Mouse (Mus musculus): ENCODE results near the gene Kif2c. TPM values are rescaled to one million over a fixed set of nuclear protein-coding genes. Genes with fewer than 3 reads are reported as not detected.

Kif2c gene
- total and polyA plus RNA-seq, 3 experiments, result 32.6 to 45.1 TPM; not detected in 1

DNA sequence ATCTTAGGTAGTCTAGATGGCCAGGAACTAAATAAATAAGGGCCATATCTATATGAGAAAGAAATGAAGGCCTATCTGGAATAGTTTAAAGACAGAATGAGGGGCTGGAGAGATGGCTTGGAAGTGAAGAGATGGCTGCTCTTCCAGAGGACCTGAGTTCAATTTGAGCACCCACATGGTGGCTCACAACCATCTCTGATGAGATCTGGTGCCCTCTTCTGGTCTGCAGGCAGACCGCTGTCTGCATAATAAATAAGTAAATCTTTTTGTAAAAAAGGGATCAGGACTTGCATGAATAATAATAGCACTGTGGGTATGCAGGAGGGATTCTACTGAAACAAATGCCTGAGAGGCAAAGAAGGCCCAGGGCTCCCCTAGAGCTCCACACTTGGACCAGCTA is 69.2 kb downstream of the Kif2c start:
- DNase-seq (ENCODE audit: low read depth, low spot score), result peak; percentile 53
- H3K4me3 ChIP-seq (ENCODE audit: control insufficient read depth in 1 of 2, insufficient read depth in 1 of 2, low read depth in 2 of 2, low read length in 2 of 2), result no peak overlapping the region
- no peaks in the 10 kb centered on the region for H3K27me3 ChIP-seq (ENCODE audit: control insufficient read depth in 1 of 2, insufficient read depth in 2 of 2, low read length in 2 of 2)
- no peak overlapping the region for H3K27ac ChIP-seq (ENCODE audit: control insufficient read depth, low read depth, low read length)
- H3K9ac ChIP-seq (ENCODE audit: control insufficient read depth, low read depth, low read length, poor library complexity, severe bottlenecking), result no peak overlapping the region
- H3K4me1 ChIP-seq (ENCODE audit: control insufficient read depth in 1 of 2, insufficient read depth in 2 of 2, low read length in 2 of 2), result no peaks in the 10 kb centered on the region
- no peaks in the 10 kb centered on the region for H3K36me3 ChIP-seq (ENCODE audit: control insufficient read depth in 1 of 2, insufficient read depth in 2 of 2, low read length in 2 of 2)
- TF ChIP-seq SMC3 (IDR thresholded peaks at IDR 0.05; ENCODE audit: low read depth, low read length) (peak; percentile 47), RAD21 (IDR thresholded peaks at IDR 0.05; ENCODE audit: low read depth, low read length) (peak; percentile 39), CTCF (IDR thresholded peaks at IDR 0.05 in 2 of 3, conservative IDR thresholded peaks at IDR 0.05 in 1 of 3; ENCODE audit: control insufficient read depth in 1 of 3, insufficient read depth in 1 of 3, low read depth in 2 of 3, low read length in 3 of 3, poor library complexity in 1 of 3, severe bottlenecking in 1 of 3) (peak in 2 of 3 experiments; percentile 52 to 55; a peak in 4 of 6 replicates), TAL1 (IDR thresholded peaks at IDR 0.05; ENCODE audit: low read length) (no peak), KAT2A (conservative IDR thresholded peaks at IDR 0.05; ENCODE audit: low read depth, low read length) (no peak), ETS1 (IDR thresholded peaks at IDR 0.05; ENCODE audit: low read depth, low read length) (no peak)
- H3K9me3 ChIP-seq (replicated peaks; ENCODE audit: insufficient read depth, low read length), result no peaks in the 10 kb centered on the region
- no peaks in the 10 kb centered on the region for H3K79me2 ChIP-seq (ENCODE audit: control insufficient read depth, insufficient read depth, low read length, poor library complexity)

DNA sequence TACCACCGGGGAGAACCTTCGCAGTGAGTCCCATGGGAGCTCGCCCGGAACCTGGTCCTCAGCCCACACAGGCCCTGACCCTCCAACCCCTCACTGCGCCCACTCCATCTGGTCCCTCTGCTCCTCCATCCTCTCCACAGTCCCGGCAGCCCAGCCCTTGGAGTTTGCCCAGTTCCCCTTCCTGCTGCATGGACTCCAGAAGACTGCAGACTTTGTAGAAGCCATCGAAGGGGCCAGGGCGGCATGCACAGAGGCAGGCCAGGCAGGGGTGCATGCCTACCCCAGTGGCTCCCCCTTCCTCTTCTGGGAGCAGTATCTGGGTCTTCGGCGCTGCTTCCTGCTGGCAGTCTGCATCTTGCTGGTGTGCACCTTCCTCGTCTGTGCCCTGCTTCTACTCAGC is 71.5 kb downstream of the Kif2c start:
- Histone ChIP-seq H3K36me3 (ENCODE audit: control insufficient read depth in 1 of 2, insufficient read depth in 2 of 2, low read length in 2 of 2) (no peaks in the 10 kb centered on the region), H3K9me3 (replicated peaks; ENCODE audit: insufficient read depth, low read length) (no peaks in the 10 kb centered on the region), H3K4me1 (ENCODE audit: control insufficient read depth in 1 of 2, insufficient read depth in 2 of 2, low read length in 2 of 2) (no peaks in the 10 kb centered on the region), H3K27me3 (ENCODE audit: control insufficient read depth in 1 of 2, insufficient read depth in 2 of 2, low read length in 2 of 2) (no peaks in the 10 kb centered on the region), H3K79me2 (ENCODE audit: control insufficient read depth, insufficient read depth, low read length, poor library complexity) (no peaks in the 10 kb centered on the region), H3K9ac (ENCODE audit: control insufficient read depth, low read depth, low read length, poor library complexity, severe bottlenecking) (no peak overlapping the region), H3K27ac (ENCODE audit: control insufficient read depth, low read depth, low read length) (no peak overlapping the region), H3K4me3 (ENCODE audit: control insufficient read depth in 1 of 2, insufficient read depth in 1 of 2, low read depth in 2 of 2, low read length in 2 of 2) (no peak overlapping the region)
- TF ChIP-seq ZMIZ1 (IDR thresholded peaks at IDR 0.05; ENCODE audit: low read depth, low read length), result no peak
- TF ChIP-seq TAL1 (IDR thresholded peaks at IDR 0.05; ENCODE audit: low read length), result no peak
- no peak for TF ChIP-seq SIN3A (IDR thresholded peaks at IDR 0.05; ENCODE audit: low read length)
- no peak for TF ChIP-seq UBTF (IDR thresholded peaks at IDR 0.05; ENCODE audit: borderline replicate concordance, insufficient read depth, low read depth, low read length)
- TF ChIP-seq TBP (IDR thresholded peaks at IDR 0.05; ENCODE audit: low read depth, low read length), result no peak
- TF ChIP-seq BHLHE40 (IDR thresholded peaks at IDR 0.05; ENCODE audit: borderline replicate concordance, low read depth, low read length), result no peak
- no peak for TF ChIP-seq JUND (IDR thresholded peaks at IDR 0.05; ENCODE audit: low read depth, low read length)
- TF ChIP-seq MYB (IDR thresholded peaks at IDR 0.05; ENCODE audit: low read depth, low read length), result no peak
- no peak for DNase-seq (ENCODE audit: low read depth, low spot score)

DNA sequence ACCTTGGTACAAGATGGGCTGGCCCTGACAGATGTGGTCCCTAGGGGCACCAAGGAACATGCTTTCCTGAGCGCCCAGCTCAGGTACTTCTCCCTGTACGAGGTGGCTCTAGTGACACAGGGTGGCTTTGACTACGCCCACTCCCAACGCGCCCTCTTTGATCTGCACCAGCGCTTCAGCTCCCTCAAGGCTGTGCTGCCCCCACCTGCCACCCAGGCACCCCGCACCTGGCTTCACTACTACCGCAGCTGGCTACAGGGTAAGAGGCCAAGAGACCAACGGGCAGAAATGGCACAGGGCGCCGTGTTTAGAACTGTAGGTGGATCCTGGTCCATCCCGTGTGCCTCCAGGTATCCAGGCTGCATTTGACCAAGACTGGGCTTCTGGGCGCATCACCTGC is 72.2 kb downstream of the Kif2c start:
- Histone ChIP-seq H3K79me2 (ENCODE audit: control insufficient read depth, insufficient read depth, low read length, poor library complexity) (no peaks in the 10 kb centered on the region), H3K4me1 (ENCODE audit: control insufficient read depth in 1 of 2, insufficient read depth in 2 of 2, low read length in 2 of 2) (no peaks in the 10 kb centered on the region), H3K36me3 (ENCODE audit: control insufficient read depth in 1 of 2, insufficient read depth in 2 of 2, low read length in 2 of 2) (no peaks in the 10 kb centered on the region), H3K27me3 (ENCODE audit: control insufficient read depth in 1 of 2, insufficient read depth in 2 of 2, low read length in 2 of 2) (no peaks in the 10 kb centered on the region), H3K9me3 (replicated peaks; ENCODE audit: insufficient read depth, low read length) (no peaks in the 10 kb centered on the region), H3K4me3 (ENCODE audit: control insufficient read depth in 1 of 2, insufficient read depth in 1 of 2, low read depth in 2 of 2, low read length in 2 of 2) (no peak overlapping the region), H3K27ac (ENCODE audit: control insufficient read depth, low read depth, low read length) (no peak overlapping the region), H3K9ac (ENCODE audit: control insufficient read depth, low read depth, low read length, poor library complexity, severe bottlenecking) (no peak overlapping the region)
- TF ChIP-seq NELFE (IDR thresholded peaks at IDR 0.05; ENCODE audit: low read depth, low read length) (no peak), SIN3A (IDR thresholded peaks at IDR 0.05; ENCODE audit: low read length) (no peak), GATA1 (IDR thresholded peaks at IDR 0.05; ENCODE audit: low read depth, low read length) (no peak), UBTF (IDR thresholded peaks at IDR 0.05; ENCODE audit: borderline replicate concordance, insufficient read depth, low read depth, low read length) (no peak), JUND (IDR thresholded peaks at IDR 0.05; ENCODE audit: low read depth, low read length) (no peak), MAFK (IDR thresholded peaks at IDR 0.05; ENCODE audit: borderline replicate concordance, low read depth, low read length) (no peak)
- DNase-seq (ENCODE audit: low read depth, low spot score), result no peak

Other genes starting within 250 kb of the Kif2c start
- gene Urod, start 188.2 kb downstream of the Kif2c start, total RNA-seq (2012; rRNA removed), result 72.0 and 108 TPM in 2 replicates
- gene Urod, start 188.2 kb downstream of the Kif2c start, polyA plus RNA-seq (2012; ENCODE audit: insufficient read depth in 1 of 2, insufficient read length in 2 of 2, low read depth in 1 of 2, low replicate concordance in 2 of 2, missing spikeins in 1 of 2), result 100 to 1,000 TPM; 132 to 645 TPM
- gene Hectd3, start 187.3 kb downstream of the Kif2c start, total RNA-seq (2012; rRNA removed), result 9.8 TPM in 2 replicates
- gene Hectd3, start 187.3 kb downstream of the Kif2c start, polyA plus RNA-seq (2012; ENCODE audit: insufficient read depth in 1 of 2, insufficient read length in 2 of 2, low read depth in 1 of 2, low replicate concordance in 2 of 2, missing spikeins in 1 of 2), result 10 to 100 TPM in 1 of 2 experiments, not detected in 1; 19.1 TPM
- 75.4 and 79.3 TPM in 2 replicates for gene Eif2b3, start 163.2 kb downstream of the Kif2c start, total RNA-seq (2012; rRNA removed)
- gene Eif2b3, start 163.2 kb downstream of the Kif2c start, polyA plus RNA-seq (2012; ENCODE audit: insufficient read depth in 1 of 2, insufficient read length in 2 of 2, low read depth in 1 of 2, low replicate concordance in 2 of 2, missing spikeins in 1 of 2), result 10 to 100 TPM in 1 of 2 experiments, not detected in 1; 77.5 TPM
- not detected in 2 replicates for gene Ptch2, start 86.6 kb downstream of the Kif2c start, total RNA-seq (2012; rRNA removed)
- gene Ptch2, start 86.6 kb downstream of the Kif2c start, polyA plus RNA-seq (2012; ENCODE audit: insufficient read depth in 1 of 2, insufficient read length in 2 of 2, low read depth in 1 of 2, low replicate concordance in 2 of 2, missing spikeins in 1 of 2), result under 1 TPM in 1 of 2 experiments, not detected in 1; 0.33 TPM
- 12.1 and 13.6 TPM in 2 replicates for gene Btbd19, start 56.9 kb downstream of the Kif2c start, total RNA-seq (2012; rRNA removed)
- gene Btbd19, start 56.9 kb downstream of the Kif2c start, polyA plus RNA-seq (2012; ENCODE audit: insufficient read depth in 1 of 2, insufficient read length in 2 of 2, low read depth in 1 of 2, low replicate concordance in 2 of 2, missing spikeins in 1 of 2), result 10 to 100 TPM in 1 of 2 experiments, not detected in 1; 22.6 TPM
- gene Tctex1d4, start 55.8 kb downstream of the Kif2c start, total RNA-seq (2012; rRNA removed), result 0.31 and 0.62 TPM in 2 replicates
- gene Tctex1d4, start 55.8 kb downstream of the Kif2c start, polyA plus RNA-seq (2012; ENCODE audit: insufficient read depth in 1 of 2, insufficient read length in 2 of 2, low read depth in 1 of 2, low replicate concordance in 2 of 2, missing spikeins in 1 of 2), result 1 to 10 TPM in 1 of 2 experiments, not detected in 1; 1.3 TPM
- gene Plk3, start 48.7 kb downstream of the Kif2c start, total RNA-seq (2012; rRNA removed), result 4.1 and 5.3 TPM in 2 replicates
- 10 to 100 TPM in 1 of 2 experiments, not detected in 1; 13.8 TPM for gene Plk3, start 48.7 kb downstream of the Kif2c start, polyA plus RNA-seq (2012; ENCODE audit: insufficient read depth in 1 of 2, insufficient read length in 2 of 2, low read depth in 1 of 2, low replicate concordance in 2 of 2, missing spikeins in 1 of 2)
- gene Rps8, start 26.4 kb downstream of the Kif2c start, total RNA-seq (2012; rRNA removed), result 4,560 and 5,186 TPM in 2 replicates
- gene Rps8, start 26.4 kb downstream of the Kif2c start, polyA plus RNA-seq (2012; ENCODE audit: insufficient read depth in 1 of 2, insufficient read length in 2 of 2, low read depth in 1 of 2, low replicate concordance in 2 of 2, missing spikeins in 1 of 2), result 1,000 to 10,000 TPM; 1,132 to 1,156 TPM
- 0.36 and 0.65 TPM in 2 replicates for gene Tmem53, start 69.3 kb upstream of the Kif2c start, total RNA-seq (2012; rRNA removed)
- gene Tmem53, start 69.3 kb upstream of the Kif2c start, polyA plus RNA-seq (2012; ENCODE audit: insufficient read depth in 1 of 2, insufficient read length in 2 of 2, low read depth in 1 of 2, low replicate concordance in 2 of 2, missing spikeins in 1 of 2), result 1 to 10 TPM in 1 of 2 experiments, not detected in 1; 1.3 TPM
- not detected in 2 replicates for gene Armh1, start 69.5 kb upstream of the Kif2c start, total RNA-seq (2012; rRNA removed)
- gene Armh1, start 69.5 kb upstream of the Kif2c start, polyA plus RNA-seq (2012; ENCODE audit: insufficient read depth in 1 of 2, insufficient read length in 2 of 2, low read depth in 1 of 2, low replicate concordance in 2 of 2, missing spikeins in 1 of 2), result not detected